Mouse (Mus musculus) spleen, postnatal 4 days (tissue): ENCODE data around the gene Uimc1.
"Not testable (repeated sequence)": the region's sequence is repeated elsewhere in the genome, so short reads cannot be mapped to it uniquely, and the experiment has no call there.

Experiments
- DNase-seq, 2 experiments: peaks; one replicate each; pipeline ENCODE4 v3.0.0; 2022; ENCODE audit warnings: low spot score in 2 of 2

The Uimc1 gene

DNA sequence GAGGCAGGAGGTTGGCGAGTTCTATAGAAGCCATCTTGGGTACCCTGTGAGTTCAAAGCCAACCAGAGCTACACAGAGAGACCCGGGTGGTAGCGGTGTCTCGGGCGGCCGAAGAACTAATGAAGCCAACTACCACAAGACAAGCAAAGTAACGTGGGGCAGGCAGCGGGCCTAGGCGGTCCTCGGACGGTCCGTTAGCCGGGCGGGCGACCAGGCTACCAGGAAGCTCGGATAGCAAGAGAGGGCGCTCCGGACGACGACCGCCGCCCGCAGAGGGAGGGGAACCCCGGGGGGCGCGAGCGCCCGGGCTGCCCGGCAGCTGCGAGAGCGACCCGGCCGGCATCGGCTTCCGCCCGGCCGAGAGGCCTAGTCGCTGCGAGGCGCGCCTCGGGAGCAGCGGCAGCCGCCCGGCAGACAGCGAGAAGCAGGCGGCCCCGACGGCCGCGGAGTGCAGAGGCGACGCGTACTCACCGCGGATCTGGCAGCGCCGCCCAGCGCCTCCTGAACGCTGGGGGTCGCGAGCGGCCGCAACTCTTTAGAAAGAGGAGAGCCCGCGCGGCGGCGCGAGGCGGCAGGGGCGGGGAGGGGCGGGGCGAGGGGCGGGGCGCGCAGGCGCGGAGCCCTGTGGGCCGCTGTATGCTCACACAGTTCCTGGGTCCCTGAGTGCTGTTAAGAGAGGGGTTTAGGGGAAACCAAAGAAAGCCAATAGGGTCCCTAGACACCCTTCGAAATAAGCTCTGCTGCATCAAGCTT is at the start of gene Uimc1:
TSS of gene Uimc1 (minus strand) at position 575 of the 753 bp plus-strand sequence.
- peak; percentile 79 to 90 for DNase-seq

DNA sequence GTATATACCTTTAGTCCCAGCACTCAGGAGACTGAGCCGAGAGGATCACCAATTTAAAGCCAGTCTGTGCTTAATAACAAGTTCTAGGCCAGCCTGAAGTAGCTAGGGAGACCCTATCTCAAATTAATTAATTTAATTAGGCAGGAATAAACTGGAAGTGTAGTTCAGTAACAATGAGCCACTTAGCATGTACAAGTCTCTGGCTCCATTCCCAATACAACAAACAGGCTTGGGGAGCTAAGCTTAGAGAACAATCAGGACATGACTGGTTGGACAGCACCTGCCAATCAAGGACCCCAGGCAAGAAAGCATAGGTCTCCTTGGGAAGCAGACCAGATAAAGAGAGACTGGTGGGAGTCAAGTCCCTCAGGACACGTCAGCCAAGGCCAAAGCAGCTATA is 40.2 kb upstream of the Uimc1 start:
- DNase-seq: no peak

- no peak for DNase-seq
Measured at GRCm38 (mm10) chr13:55135382-55135781, 35.3 kb upstream of the Uimc1 start.

DNA sequence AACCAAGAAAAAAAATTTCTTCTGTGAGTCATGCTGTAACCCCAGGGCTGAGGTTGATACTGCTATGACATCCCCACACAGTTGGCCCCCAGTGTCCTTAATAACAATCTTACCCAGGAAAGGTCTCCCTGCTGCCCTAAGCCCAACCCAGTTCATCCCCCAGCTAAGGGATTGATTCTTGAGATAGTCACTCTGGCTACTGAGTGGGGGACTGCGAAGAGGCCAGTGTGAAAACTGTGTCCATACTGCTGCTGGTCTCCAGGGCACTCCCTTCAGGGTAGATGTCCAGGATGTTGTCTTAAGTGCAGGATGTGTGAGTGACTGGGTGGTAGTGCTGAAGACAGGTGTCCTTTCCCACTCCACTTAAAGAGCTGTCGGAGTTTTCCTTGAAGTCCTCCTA is 33.3 kb upstream of the Uimc1 start, which contains the start of gene Gm17617:
TSS of gene Gm17617 (minus strand) at position 101 of the 400 bp plus-strand sequence.
- DNase-seq: no peak

DNA sequence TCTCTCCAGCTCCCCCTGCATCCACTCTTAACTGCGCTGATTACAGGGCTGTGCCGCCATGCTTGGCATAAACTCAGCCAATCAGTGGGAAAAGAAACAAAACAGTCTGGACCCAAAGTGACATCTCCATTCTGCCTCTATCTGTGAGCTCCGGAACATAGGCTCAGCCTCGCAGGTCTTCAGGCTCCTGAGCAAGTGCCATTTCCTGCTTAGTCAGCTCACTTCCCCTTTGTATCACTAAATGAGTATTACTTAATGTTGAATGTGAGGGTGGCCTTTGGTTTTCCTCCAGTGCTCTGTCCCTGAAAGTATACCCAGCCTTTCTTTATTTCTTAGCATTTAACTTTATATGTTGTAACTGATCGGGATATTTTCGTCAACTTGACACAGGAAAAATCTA is 24.8 kb upstream of the Uimc1 start:
- no peak for DNase-seq

GRCm38 (mm10) chr13:55114375-55114774 is 14.3 kb upstream of the Uimc1 start:
- no peak for DNase-seq

GRCm38 (mm10) chr13:55107694-55108093 is 7.6 kb upstream of the Uimc1 start:
- DNase-seq: no peak

GRCm38 (mm10) chr13:55107116-55107515 is 7.0 kb upstream of the Uimc1 start:
- DNase-seq: no peak

DNA sequence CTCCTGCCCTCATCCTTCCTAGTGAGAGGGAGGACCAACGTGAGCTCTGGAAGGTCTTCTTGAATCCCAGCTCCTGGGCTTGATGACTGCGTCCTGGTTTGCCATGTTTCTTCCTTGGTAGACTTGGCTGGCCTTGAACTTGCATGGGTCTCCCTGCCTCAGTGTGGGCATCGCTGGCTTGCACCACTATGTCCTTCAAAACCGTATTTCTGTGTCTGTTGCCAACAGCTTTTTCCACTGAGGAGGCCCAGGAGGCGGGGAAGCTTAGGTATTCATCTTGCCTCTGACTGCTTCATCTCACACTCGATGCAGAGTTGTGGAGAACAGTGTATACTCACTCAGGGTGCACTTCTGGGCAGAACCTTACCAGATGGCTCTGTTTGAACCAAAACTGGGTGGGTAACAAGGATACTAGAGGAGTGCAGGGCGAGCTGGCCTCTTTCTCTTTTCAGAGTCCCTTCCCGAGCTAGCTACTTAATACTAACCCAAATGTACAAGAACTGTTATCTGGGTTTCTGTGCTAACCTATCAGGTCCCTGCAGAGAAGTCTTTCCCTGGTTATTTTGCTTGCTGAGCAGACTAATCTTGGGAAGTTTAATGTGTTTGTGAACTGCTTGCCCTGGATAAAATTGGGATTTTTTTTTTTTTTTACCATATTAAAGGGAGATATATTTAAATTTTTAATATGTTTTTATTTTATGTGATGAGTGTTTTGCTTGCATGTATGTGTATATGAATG is 6.0 kb upstream of the Uimc1 start:
- peak in 1 of 2 experiments; percentile 17 for DNase-seq

- DNase-seq: peak; percentile 99
Measured at GRCm38 (mm10) chr13:55105045-55105952, 5.2 kb upstream of the Uimc1 start, which contains the start of gene Zfp346. Gene Zfp346 (plus strand): TSS chr13:55105311.

DNA sequence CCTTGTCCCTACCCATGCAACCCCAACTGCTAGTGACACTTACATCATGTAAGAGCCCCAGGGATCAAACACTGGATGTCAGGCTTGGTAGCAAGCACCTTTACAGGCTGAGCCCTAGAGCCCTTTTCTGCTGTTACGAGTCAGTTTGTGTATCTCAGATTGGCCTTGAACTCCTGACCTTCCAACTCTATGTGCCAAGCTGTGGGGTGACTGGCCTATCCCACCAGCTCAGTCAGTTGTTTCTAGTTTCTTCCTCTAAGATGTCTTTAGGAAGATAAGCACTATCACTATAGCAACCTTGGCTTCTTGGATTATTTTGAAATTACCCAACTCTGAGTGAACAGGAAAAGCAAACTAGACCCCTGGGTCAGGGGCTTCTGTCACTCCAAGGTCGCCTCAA is 3.3 kb upstream of the Uimc1 start:
- DNase-seq: no peak

DNA sequence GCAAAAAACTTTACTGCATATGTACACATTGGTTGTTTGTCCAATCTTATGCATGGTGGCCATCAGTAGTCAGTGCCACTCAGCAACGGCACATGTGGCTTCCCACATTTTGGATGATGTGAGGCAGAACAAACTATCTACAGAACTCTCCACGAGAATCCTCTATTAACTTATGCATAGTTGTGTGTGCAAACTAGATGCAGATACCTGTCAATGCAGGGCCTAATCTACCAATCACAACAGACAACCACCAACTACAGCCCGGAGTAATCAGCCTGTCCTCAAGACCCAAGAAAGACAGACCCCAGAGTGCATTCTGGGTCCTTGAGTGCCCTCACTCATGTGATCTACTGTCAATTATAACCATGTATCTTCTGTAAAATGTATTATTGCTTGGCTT is 2.3 kb upstream of the Uimc1 start:
- DNase-seq: no peak

- DNase-seq: no peak
Measured at GRCm38 (mm10) chr13:55101627-55102026, 1.5 kb upstream of the Uimc1 start.

- DNase-seq: peak; percentile 34 to 69
Measured at GRCm38 (mm10) chr13:55099066-55099725, 904 bp downstream of the Uimc1 start.

- not testable (repeated sequence) for DNase-seq
Measured at GRCm38 (mm10) chr13:55097841-55098240, 2.3 kb downstream of the Uimc1 start.

DNA sequence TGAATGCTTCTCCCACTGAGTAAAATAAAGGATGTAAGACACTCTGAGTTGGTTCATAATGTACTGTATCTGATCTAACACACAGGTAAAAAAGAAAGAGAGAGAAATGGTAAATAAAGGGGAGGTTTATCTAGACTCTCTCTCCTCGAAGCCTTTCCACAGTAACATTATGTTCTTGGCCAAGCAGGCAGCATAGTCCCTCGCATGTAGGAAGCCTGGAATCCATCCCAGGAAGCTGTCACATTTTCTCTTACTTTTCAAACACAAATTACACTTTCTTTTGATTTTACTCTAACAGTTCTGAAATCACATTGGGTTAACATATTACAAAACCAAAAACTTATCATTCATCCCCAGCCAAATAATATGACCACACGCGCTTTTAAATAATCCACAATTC is 7.5 kb downstream of the Uimc1 start:
- DNase-seq: no peak

GRCm38 (mm10) chr13:55075597-55075996 is 24.5 kb downstream of the Uimc1 start:
- DNase-seq: no peak

GRCm38 (mm10) chr13:55071322-55071721 is 28.8 kb downstream of the Uimc1 start:
- no peak for DNase-seq

DNA sequence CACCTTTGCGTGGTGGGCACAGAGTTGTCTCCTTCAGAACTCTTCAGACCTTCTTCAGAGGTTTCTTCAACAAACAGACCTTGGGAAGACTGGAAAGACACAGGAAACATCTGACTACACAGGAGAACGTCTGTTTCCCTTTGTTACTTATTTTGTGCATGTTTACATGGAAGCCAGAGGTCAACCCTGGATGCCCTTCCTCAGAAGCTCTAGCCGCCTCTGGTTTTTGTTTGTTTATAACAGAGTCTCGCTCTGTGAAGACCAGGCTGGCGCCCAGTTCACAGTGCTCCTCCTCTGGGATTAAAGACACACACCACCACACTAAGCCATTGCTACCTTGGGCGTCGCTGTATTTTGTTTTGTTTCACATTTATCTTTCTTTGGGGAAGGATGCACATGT is 30.4 kb downstream of the Uimc1 start:
- no peak for DNase-seq

GRCm38 (mm10) chr13:55063276-55063675 is 36.8 kb downstream of the Uimc1 start:
- DNase-seq: no peak

GRCm38 (mm10) chr13:55058042-55058441 is 42.1 kb downstream of the Uimc1 start:
- DNase-seq: peak in 1 of 2 experiments; percentile 65
